Mouse (Mus musculus) heart, embryonic 11.5 days (tissue): ENCODE measurements around the gene Arsg. TPM values are rescaled to one million over a fixed set of nuclear protein-coding genes. Genes with fewer than 3 reads are reported as not detected.

Experiments
- ATAC-seq: fragments of 200-750 bp; cut with Nextera tagmentation; replicated peaks from 2 replicates; pipeline ENCODE4 v1.8.0; 2017; ENCODE audit warnings: moderate library complexity; ENCODE audit not compliant: insufficient number of reproducible peaks, low FRiP score, low TSS enrichment
- H3K27ac ChIP-seq: fragments of 300-500 bp; sonication (generic); 2 replicates; pipeline ENCODE4 v1.5.1; 2014; ENCODE audit warnings: mild to moderate bottlenecking, low read depth, low read length
- H3K27me3 ChIP-seq: fragments of 300-500 bp; sonication (generic); 2 replicates; pipeline ENCODE4 v1.6.1; 2014; ENCODE audit warnings: mild to moderate bottlenecking, low read length, mixed read lengths; ENCODE audit not compliant: control insufficient read depth, insufficient read depth
- H3K36me3 ChIP-seq: fragments of 300-500 bp; sonication (generic); 2 replicates; pipeline ENCODE4 v1.6.1; 2014; ENCODE audit warnings: mild to moderate bottlenecking, low read length, moderate library complexity, mixed read lengths; ENCODE audit not compliant: control insufficient read depth, insufficient read depth
- H3K4me1 ChIP-seq: fragments of 300-500 bp; sonication (generic); 2 replicates; pipeline ENCODE4 v1.6.1; 2014; ENCODE audit warnings: low read length; ENCODE audit not compliant: control insufficient read depth, insufficient read depth
- H3K4me2 ChIP-seq: fragments of 300-500 bp; sonication (generic); 2 replicates; pipeline ENCODE4 v1.6.1; 2014; ENCODE audit warnings: mild to moderate bottlenecking, moderate library complexity
- H3K4me3 ChIP-seq: fragments of 300-500 bp; sonication (generic); 2 replicates; pipeline ENCODE4 v1.5.1; 2014; ENCODE audit warnings: low read depth, low read length
- H3K9ac ChIP-seq: fragments of 300-500 bp; sonication (generic); 2 replicates; pipeline ENCODE4 v1.6.1; 2014; ENCODE audit warnings: mild to moderate bottlenecking, low read depth, low read length, moderate library complexity
- H3K9me3 ChIP-seq: fragments of 300-500 bp; sonication (generic); replicated peaks from 2 replicates; pipeline ENCODE4 v1.6.1; 2016; ENCODE audit warnings: low read length; ENCODE audit not compliant: control insufficient read depth
- WGBS: fragments of 180-500 bp; shearing (Covaris S2); extraction: QIAGEN DNeasy Blood & Tissue Kit; methylation state at CpG from one replicate; pipeline ENCODE4 v1.1.7; 2014; ENCODE audit not compliant: insufficient replicate concordance; 5-methylcytosine and 5-hydroxymethylcytosine counted together
- polyA plus RNA-seq: library from polyadenylated mRNA; unstranded; fragments of >200 nt; fragmentation: Nextera tagmentation; extraction: Ambion mirVana; gene quantifications from 2 replicates; pipeline ENCODE4 v1.2.1, GENCODE M21; 2014

The Arsg gene
- polyA plus RNA-seq, 1 experiment from 2014 or later: 4.2 TPM

DNA sequence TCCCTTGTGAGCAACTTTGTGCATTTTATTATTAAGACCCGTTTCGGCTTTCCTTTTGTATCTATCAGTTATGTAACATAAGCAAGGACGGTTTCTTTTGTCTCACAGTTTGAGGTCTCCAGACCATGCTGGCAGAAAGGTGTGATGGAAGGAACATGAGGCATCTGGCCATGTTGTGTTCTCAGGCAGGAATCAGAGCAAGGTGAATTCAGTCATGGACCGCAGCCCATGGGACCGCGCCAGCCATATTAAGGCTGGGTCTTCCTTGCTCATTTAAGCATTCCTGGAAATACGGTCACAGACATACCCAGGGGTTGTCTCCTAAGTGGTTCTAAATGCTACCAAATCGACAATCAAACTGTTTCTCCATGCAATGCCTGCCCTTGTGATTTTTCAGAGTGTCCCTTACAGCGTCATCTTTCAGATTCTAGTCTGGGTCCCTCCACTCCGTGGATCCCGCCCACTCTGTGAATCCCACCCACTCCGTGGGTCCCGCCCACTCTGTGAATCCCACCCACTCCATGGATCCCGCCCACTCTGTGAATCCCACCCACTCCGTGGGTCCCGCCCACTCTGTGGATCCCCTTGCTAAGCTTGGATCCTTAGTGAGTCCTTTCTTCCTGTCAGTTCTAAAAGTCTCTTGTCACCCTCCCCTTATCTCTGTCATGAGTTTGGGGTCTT, 40.0 kb downstream of the Arsg start:
- Histone ChIP-seq H3K9me3 (peaks cover 4% of the 10 kb centered on the region; the same call in 1 of the 2 replicates), H3K27me3 (no peaks in the 10 kb centered on the region), H3K4me2 (no peak overlapping the region), H3K4me1 (no peaks in the 10 kb centered on the region), H3K36me3 (no peaks in the 10 kb centered on the region), H3K9ac (no peak overlapping the region), H3K27ac (no peak overlapping the region), H3K4me3 (no peak overlapping the region)
- ATAC-seq: no peak
- 78% methylated on average over 16 of the region's 16 CpGs for WGBS

DNA sequence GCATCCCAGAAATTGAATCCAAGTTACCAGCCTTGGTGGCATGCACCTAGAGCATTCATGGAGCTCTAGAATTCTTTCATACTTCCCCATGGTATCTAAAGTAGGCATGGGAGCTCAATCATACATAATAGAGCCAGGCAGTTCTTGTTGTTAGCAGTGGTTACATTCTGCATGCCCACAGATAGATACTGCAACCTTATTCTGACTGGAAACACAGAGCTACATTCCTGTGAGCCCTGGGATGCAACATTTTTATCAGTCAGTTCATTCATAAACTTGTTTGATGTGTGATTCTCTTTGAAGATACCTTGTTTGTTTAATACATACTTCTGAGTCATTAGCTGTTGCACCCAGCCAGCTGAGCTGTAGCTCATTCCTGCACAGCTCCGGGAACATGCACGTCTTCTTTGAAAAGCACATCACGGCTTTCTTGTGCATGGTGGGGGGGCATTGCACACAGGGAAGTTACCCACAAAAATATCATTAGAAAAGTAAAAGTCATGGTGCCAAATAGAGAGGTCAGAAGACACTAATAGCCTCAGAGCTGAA, 41.0 kb downstream of the Arsg start:
- WGBS: 74% methylated on average over 3 of the region's 3 CpGs
- Histone ChIP-seq H3K4me1 (no peaks in the 10 kb centered on the region), H3K4me3 (no peak overlapping the region), H3K36me3 (no peaks in the 10 kb centered on the region), H3K27me3 (no peaks in the 10 kb centered on the region), H3K27ac (no peak overlapping the region), H3K9me3 (peaks cover 4% of the 10 kb centered on the region; the same call in 1 of the 2 replicates), H3K4me2 (no peak overlapping the region), H3K9ac (no peak overlapping the region)
- ATAC-seq: no peak

- Histone ChIP-seq H3K27ac (no peak overlapping the region), H3K9ac (no peak overlapping the region), H3K4me1 (no peaks in the 10 kb centered on the region), H3K4me3 (no peak overlapping the region), H3K4me2 (no peak overlapping the region), H3K36me3 (no peaks in the 10 kb centered on the region), H3K27me3 (no peaks in the 10 kb centered on the region), H3K9me3 (no peaks in the 10 kb centered on the region)
- 85% methylated on average over 11 of the region's 11 CpGs for WGBS
- ATAC-seq: no peak
Observed at GRCm38 (mm10) chr11:109517330-109517729, 44.2 kb downstream of the Arsg start.

DNA sequence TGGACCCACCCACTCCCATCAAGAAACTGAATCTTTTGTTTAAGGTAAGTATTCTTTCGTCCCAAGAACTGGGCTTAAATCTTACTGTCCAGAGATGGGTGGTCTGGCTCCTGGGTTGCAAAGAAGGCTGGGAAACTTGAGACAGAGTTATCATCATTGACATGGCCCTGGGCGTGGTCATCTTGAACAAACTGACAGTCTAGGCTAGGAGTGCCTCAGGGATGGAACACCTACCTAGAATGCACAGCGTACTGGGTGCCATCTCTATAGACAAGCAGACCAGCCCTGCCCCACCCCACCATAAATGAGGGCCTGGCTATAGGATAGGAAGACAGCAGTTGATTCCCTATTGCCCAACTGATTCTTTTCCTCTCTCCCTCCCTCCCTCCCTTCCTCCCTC, 44.6 kb downstream of the Arsg start:
- Histone ChIP-seq H3K9me3 (no peaks in the 10 kb centered on the region), H3K4me3 (no peak overlapping the region), H3K27me3 (no peaks in the 10 kb centered on the region), H3K4me2 (no peak overlapping the region), H3K27ac (no peak overlapping the region), H3K9ac (no peak overlapping the region), H3K36me3 (no peaks in the 10 kb centered on the region), H3K4me1 (no peaks in the 10 kb centered on the region)
- ATAC-seq: no peak
- 74% methylated on average over 3 of the region's 3 CpGs for WGBS

- Histone ChIP-seq H3K27ac (no peak overlapping the region), H3K4me3 (no peak overlapping the region), H3K9ac (no peak overlapping the region), H3K27me3 (no peaks in the 10 kb centered on the region), H3K9me3 (no peaks in the 10 kb centered on the region), H3K4me1 (no peaks in the 10 kb centered on the region), H3K4me2 (no peak overlapping the region), H3K36me3 (no peaks in the 10 kb centered on the region)
- no peak for ATAC-seq
- 30% methylated on average over 7 of the region's 7 CpGs for WGBS
Observed at GRCm38 (mm10) chr11:109520958-109521357, 47.8 kb downstream of the Arsg start.

DNA sequence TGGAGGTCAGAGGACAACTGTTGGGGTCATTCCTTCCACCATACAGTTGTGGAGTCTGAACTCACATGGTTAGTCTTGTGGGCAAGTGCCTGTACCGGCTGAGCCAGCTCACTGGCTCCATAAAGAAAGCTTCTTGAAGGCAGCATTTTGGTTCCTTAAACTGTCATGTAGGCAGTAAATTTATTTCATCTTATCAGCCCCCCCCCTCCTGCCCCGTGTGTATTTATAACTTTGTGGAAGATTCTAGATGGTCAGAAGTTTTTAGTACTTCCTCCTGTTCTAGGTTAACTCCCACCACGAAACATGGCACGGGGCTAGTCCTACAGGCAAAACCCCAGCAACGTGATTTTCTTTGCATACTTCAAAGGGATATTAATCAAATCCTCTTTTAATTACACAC, 51.7 kb downstream of the Arsg start:
- Histone ChIP-seq H3K4me3 (no peak overlapping the region), H3K9me3 (no peaks in the 10 kb centered on the region), H3K4me1 (no peaks in the 10 kb centered on the region), H3K4me2 (no peak overlapping the region), H3K9ac (no peak overlapping the region), H3K27me3 (no peaks in the 10 kb centered on the region), H3K36me3 (no peaks in the 10 kb centered on the region), H3K27ac (no peak overlapping the region)
- 85% methylated on average over 5 of the region's 5 CpGs for WGBS
- no peak for ATAC-seq

DNA sequence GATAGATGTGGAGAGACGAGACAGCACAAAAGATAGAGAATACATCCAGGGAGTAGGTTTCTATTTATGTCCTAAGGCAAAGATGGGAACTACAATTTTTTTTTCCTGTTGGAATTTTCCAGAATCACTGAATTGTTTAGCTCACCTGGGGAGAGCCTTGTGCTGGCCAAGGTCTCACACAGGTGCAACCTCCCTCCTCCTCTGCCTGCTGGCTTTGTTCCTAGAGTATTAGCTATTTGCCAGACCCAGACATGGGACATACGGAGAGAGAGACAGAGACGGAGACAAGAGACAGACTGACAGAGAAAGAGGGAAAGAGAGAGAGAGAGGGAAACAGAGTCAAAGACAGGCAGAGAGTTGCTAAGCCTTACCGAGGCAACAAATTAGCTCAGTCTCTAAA, 52.4 kb downstream of the Arsg start:
- Histone ChIP-seq H3K27ac (no peak overlapping the region), H3K4me1 (no peaks in the 10 kb centered on the region), H3K4me3 (no peak overlapping the region), H3K4me2 (no peak overlapping the region), H3K9ac (no peak overlapping the region), H3K36me3 (no peaks in the 10 kb centered on the region), H3K27me3 (no peaks in the 10 kb centered on the region), H3K9me3 (no peaks in the 10 kb centered on the region)
- WGBS: 83% methylated on average over 4 of the region's 4 CpGs
- ATAC-seq: no peak

DNA sequence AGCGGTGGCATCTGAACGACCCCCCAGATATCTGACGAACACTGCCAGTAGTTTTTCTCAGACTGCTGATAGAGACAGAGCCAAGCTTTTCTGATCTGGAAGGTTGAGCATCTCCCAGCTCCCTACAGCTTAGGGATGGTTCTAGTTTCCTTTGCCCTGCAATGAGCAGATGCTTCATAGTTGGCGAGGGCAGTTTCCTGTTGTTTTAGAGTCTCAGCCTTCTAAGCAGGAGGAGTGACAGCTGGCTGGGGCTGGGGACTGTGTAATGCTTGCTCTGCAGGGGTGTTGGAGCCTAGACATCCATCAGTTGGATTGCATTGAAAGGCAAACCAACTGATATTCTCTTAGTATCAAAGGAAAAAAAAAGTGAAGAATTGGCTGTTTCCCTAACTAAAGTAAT, 56.9 kb downstream of the Arsg start:
- H3K9ac ChIP-seq: no peak overlapping the region
- H3K36me3 ChIP-seq: no peaks in the 10 kb centered on the region
- H3K27me3 ChIP-seq: no peaks in the 10 kb centered on the region; the same call in 1 of the 2 replicates
- no peak overlapping the region for H3K4me2 ChIP-seq
- no peak overlapping the region for H3K27ac ChIP-seq
- 65% methylated on average over 4 of the region's 4 CpGs for WGBS
- no peaks in the 10 kb centered on the region for H3K9me3 ChIP-seq
- no peak for ATAC-seq
- no peaks in the 10 kb centered on the region for H3K4me1 ChIP-seq
- H3K4me3 ChIP-seq: no peak overlapping the region

GRCm38 (mm10) chr11:109535966-109536365, 62.8 kb downstream of the Arsg start:
- no peak overlapping the region for H3K27ac ChIP-seq
- H3K36me3 ChIP-seq: no peaks in the 10 kb centered on the region
- H3K27me3 ChIP-seq: no peaks in the 10 kb centered on the region; the same call in 1 of the 2 replicates
- no peak for ATAC-seq
- WGBS: 81% methylated on average over 6 of the region's 6 CpGs
- no peak overlapping the region for H3K9ac ChIP-seq
- H3K4me1 ChIP-seq: no peaks in the 10 kb centered on the region
- H3K4me3 ChIP-seq: no peak overlapping the region
- no peak overlapping the region for H3K4me2 ChIP-seq
- H3K9me3 ChIP-seq: no peaks in the 10 kb centered on the region
